Mouse (Mus musculus): ENCODE measurements around the gene Sertad4. TPM values are rescaled to one million over a fixed set of nuclear protein-coding genes. Genes with fewer than 3 reads are reported as not detected.

The Sertad4 gene
- polyA plus RNA-seq, 1 experiment from 2014 or later, result 20.7 TPM

- no peak overlapping the region for H3K4me3 ChIP-seq (ENCODE audit: low read depth, low read length)
- H3K27me3 ChIP-seq (replicated peaks; ENCODE audit: control insufficient read depth, insufficient read depth, low read length), result 0 out of 2 replicates have a peak, but pooled peaks cover 2% of the 10 kb centered on the region
- H3K36me3 ChIP-seq (ENCODE audit: control insufficient read depth, insufficient read depth, low read length), result no peaks in the 10 kb centered on the region
- ATAC-seq (replicated peaks; ENCODE audit: low FRiP score, low TSS enrichment, low read depth) (no peak), DNase-seq (ENCODE audit: low spot score) (no peak)
- H3K4me2 ChIP-seq (ENCODE audit: low read length), result no peak overlapping the region
- H3K27ac ChIP-seq (ENCODE audit: low read depth), result peak overlapping the region; percentile 34; the same call in 1 of the 2 replicates
- no peaks in the 10 kb centered on the region for H3K9me3 ChIP-seq (ENCODE audit: control insufficient read depth, low read length)
- no peak overlapping the region for H3K9ac ChIP-seq (ENCODE audit: low read length)
- peaks cover 39% of the 10 kb centered on the region for H3K4me1 ChIP-seq (replicated peaks; ENCODE audit: control insufficient read depth, insufficient read depth, low read length)
- WGBS, result 22% methylated on average over 6 of the region's 6 CpGs
Measured at GRCm38 (mm10) chr1:192830444-192830843, 25.1 kb downstream of the Sertad4 start.

GRCm38 (mm10) chr1:192828928-192829327 lies 26.6 kb downstream of the Sertad4 start:
- ATAC-seq (replicated peaks; ENCODE audit: low FRiP score, low TSS enrichment, low read depth), result no peak
- 75% methylated on average over 7 of the region's 7 CpGs for WGBS
- no peak overlapping the region for H3K27ac ChIP-seq (ENCODE audit: low read depth)
- no peak for DNase-seq (ENCODE audit: low spot score)
- H3K4me2 ChIP-seq (ENCODE audit: low read length), result no peak overlapping the region
- H3K9me3 ChIP-seq (ENCODE audit: control insufficient read depth, low read length), result peaks cover 3% of the 10 kb centered on the region; the same call in 1 of the 2 replicates
- H3K4me1 ChIP-seq (replicated peaks; ENCODE audit: control insufficient read depth, insufficient read depth, low read length), result peaks cover 27% of the 10 kb centered on the region
- no peaks in the 10 kb centered on the region for H3K36me3 ChIP-seq (ENCODE audit: control insufficient read depth, insufficient read depth, low read length)
- H3K9ac ChIP-seq (ENCODE audit: low read length), result no peak overlapping the region
- no peak overlapping the region for H3K4me3 ChIP-seq (ENCODE audit: low read depth, low read length)
- no peaks in the 10 kb centered on the region for H3K27me3 ChIP-seq (replicated peaks; ENCODE audit: control insufficient read depth, insufficient read depth, low read length)

DNA sequence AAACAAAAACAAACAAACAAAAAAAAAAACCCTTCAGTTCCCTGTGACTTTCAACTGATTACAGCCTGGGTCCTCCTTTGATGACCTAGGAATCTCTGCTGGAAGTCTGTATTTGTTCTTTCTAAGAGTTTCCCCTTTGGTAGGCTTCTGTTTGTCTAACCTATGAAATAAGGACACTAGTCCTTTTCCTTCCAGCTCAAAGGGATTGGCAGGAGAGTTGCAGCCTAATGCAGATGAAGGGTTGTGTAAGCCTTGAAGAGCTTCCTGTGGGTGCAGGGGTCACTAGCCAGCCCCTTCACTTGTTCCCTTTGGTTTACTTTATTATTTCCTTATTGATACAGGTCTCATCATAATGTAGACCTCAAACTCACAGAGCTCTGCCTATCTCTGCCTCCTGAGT lies 27.6 kb downstream of the Sertad4 start:
- Histone ChIP-seq H3K4me2 (ENCODE audit: low read length) (no peak overlapping the region), H3K27me3 (replicated peaks; ENCODE audit: control insufficient read depth, insufficient read depth, low read length) (no peaks in the 10 kb centered on the region), H3K9me3 (ENCODE audit: control insufficient read depth, low read length) (peaks cover 3% of the 10 kb centered on the region; the same call in 1 of the 2 replicates), H3K36me3 (ENCODE audit: control insufficient read depth, insufficient read depth, low read length) (no peaks in the 10 kb centered on the region), H3K4me3 (ENCODE audit: low read depth, low read length) (no peak overlapping the region), H3K4me1 (replicated peaks; ENCODE audit: control insufficient read depth, insufficient read depth, low read length) (peaks cover 29% of the 10 kb centered on the region), H3K27ac (ENCODE audit: low read depth) (no peak overlapping the region), H3K9ac (ENCODE audit: low read length) (no peak overlapping the region)
- DNase-seq (ENCODE audit: low spot score) (no peak), ATAC-seq (replicated peaks; ENCODE audit: low FRiP score, low TSS enrichment, low read depth) (no peak)

DNA sequence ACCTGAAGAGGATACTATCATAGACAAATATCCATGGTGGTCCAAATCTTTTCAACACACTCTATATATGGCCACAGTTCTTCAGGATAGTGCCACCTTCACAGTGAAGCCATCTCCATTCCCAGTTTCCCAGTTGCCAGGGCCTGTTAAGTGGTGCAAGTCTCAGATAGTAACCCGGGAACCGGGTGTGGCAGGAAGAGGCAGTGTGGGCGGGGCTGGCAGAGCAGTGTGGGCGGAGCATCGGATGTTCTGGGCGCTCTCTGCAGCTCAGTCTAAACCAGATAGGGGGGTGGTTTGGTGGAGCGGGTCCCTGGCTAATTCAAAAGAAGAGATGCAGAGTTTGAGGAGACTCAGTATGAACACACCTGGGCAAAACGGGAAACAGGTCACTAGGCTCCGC lies 29.8 kb downstream of the Sertad4 start:
- peaks cover 28% of the 10 kb centered on the region for H3K4me1 ChIP-seq (replicated peaks; ENCODE audit: control insufficient read depth, insufficient read depth, low read length)
- no peak for DNase-seq (ENCODE audit: low spot score)
- H3K4me2 ChIP-seq (ENCODE audit: low read length), result no peak overlapping the region
- no peaks in the 10 kb centered on the region for H3K27me3 ChIP-seq (replicated peaks; ENCODE audit: control insufficient read depth, insufficient read depth, low read length)
- peaks cover 3% of the 10 kb centered on the region; the same call in 1 of the 2 replicates for H3K9me3 ChIP-seq (ENCODE audit: control insufficient read depth, low read length)
- no peak overlapping the region for H3K4me3 ChIP-seq (ENCODE audit: low read depth, low read length)
- H3K27ac ChIP-seq (ENCODE audit: low read depth), result no peak overlapping the region
- 22% methylated on average over 9 of the region's 9 CpGs for WGBS
- no peak overlapping the region for H3K9ac ChIP-seq (ENCODE audit: low read length)
- ATAC-seq (replicated peaks; ENCODE audit: low FRiP score, low TSS enrichment, low read depth), result no peak
- no peaks in the 10 kb centered on the region for H3K36me3 ChIP-seq (ENCODE audit: control insufficient read depth, insufficient read depth, low read length)

- Histone ChIP-seq H3K4me1 (replicated peaks; ENCODE audit: control insufficient read depth, insufficient read depth, low read length) (peaks cover 20% of the 10 kb centered on the region), H3K9me3 (ENCODE audit: control insufficient read depth, low read length) (peaks cover 3% of the 10 kb centered on the region; the same call in 1 of the 2 replicates), H3K9ac (ENCODE audit: low read length) (0 out of 2 replicates have a peak overlapping the region, but pooled peaks have one; percentile 13), H3K27ac (ENCODE audit: low read depth) (peak overlapping the region; percentile 80), H3K4me2 (ENCODE audit: low read length) (0 out of 2 replicates have a peak overlapping the region, but pooled peaks have one; percentile 11), H3K36me3 (ENCODE audit: control insufficient read depth, insufficient read depth, low read length) (no peaks in the 10 kb centered on the region), H3K4me3 (ENCODE audit: low read depth, low read length) (no peak overlapping the region), H3K27me3 (replicated peaks; ENCODE audit: control insufficient read depth, insufficient read depth, low read length) (no peaks in the 10 kb centered on the region)
- 11% methylated on average over 13 of the region's 13 CpGs for WGBS
- peak; percentile 71 for ATAC-seq (replicated peaks; ENCODE audit: low FRiP score, low TSS enrichment, low read depth)
- peak; percentile 64 for DNase-seq (ENCODE audit: low spot score)
Measured at GRCm38 (mm10) chr1:192822652-192823525, 32.7 kb downstream of the Sertad4 start.

DNA sequence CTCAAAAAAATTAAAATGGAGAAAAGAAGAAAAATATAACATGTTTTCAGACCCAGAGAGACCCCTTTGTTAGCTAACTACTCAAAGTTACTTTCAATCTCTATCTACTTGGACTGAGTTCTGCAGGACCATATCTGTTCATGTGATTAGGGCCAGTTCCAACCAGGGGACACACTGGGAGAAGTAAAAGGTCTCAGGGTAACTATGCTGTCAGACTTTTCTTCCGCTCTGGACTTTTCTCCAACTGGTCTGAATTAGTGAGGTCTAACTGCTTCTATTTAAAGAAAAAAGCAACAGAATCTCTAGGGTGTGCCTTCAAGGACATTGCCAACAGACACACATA lies 33.3 kb downstream of the Sertad4 start:
- Histone ChIP-seq H3K36me3 (ENCODE audit: control insufficient read depth, insufficient read depth, low read length) (no peaks in the 10 kb centered on the region), H3K4me2 (ENCODE audit: low read length) (0 out of 2 replicates have a peak overlapping the region, but pooled peaks have one; percentile 11), H3K9ac (ENCODE audit: low read length) (no peak overlapping the region), H3K27me3 (replicated peaks; ENCODE audit: control insufficient read depth, insufficient read depth, low read length) (no peaks in the 10 kb centered on the region), H3K4me1 (replicated peaks; ENCODE audit: control insufficient read depth, insufficient read depth, low read length) (peaks cover 20% of the 10 kb centered on the region), H3K4me3 (ENCODE audit: low read depth, low read length) (no peak overlapping the region), H3K9me3 (ENCODE audit: control insufficient read depth, low read length) (peaks cover 3% of the 10 kb centered on the region; the same call in 1 of the 2 replicates), H3K27ac (ENCODE audit: low read depth) (peak overlapping the region; percentile 80)
- ATAC-seq (replicated peaks; ENCODE audit: low FRiP score, low TSS enrichment, low read depth) (no peak), DNase-seq (ENCODE audit: low spot score) (no peak)
- WGBS, result 76% methylated on average over 1 of the region's 1 CpGs

DNA sequence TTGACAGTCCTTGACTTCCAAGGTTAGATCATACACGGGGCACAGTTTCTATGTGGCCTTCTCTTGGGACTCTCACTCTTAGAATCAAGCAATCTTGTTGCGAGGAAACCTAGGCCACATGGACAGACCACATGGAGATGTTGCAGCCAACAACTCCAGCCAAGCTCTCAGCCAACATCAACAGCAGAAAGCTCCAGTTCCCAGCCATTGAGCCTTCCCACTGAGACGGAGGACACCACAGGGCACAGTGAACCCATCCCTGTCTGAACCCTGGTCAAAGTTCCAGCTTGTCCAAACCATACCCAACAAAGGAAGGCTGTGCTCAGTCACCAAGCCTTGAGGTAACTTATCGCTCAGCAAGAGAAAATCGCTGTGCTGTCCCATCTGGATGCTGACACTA lies 37.2 kb downstream of the Sertad4 start:
- Histone ChIP-seq H3K4me1 (replicated peaks; ENCODE audit: control insufficient read depth, insufficient read depth, low read length) (peaks cover 13% of the 10 kb centered on the region), H3K9me3 (ENCODE audit: control insufficient read depth, low read length) (no peaks in the 10 kb centered on the region), H3K4me2 (ENCODE audit: low read length) (no peak overlapping the region), H3K27ac (ENCODE audit: low read depth) (no peak overlapping the region), H3K9ac (ENCODE audit: low read length) (no peak overlapping the region), H3K36me3 (ENCODE audit: control insufficient read depth, insufficient read depth, low read length) (no peaks in the 10 kb centered on the region), H3K27me3 (replicated peaks; ENCODE audit: control insufficient read depth, insufficient read depth, low read length) (no peaks in the 10 kb centered on the region), H3K4me3 (ENCODE audit: low read depth, low read length) (no peak overlapping the region)
- no peak for DNase-seq (ENCODE audit: low spot score)
- no peak for ATAC-seq (replicated peaks; ENCODE audit: low FRiP score, low TSS enrichment, low read depth)
- 97% methylated on average over 5 of the region's 5 CpGs for WGBS

DNA sequence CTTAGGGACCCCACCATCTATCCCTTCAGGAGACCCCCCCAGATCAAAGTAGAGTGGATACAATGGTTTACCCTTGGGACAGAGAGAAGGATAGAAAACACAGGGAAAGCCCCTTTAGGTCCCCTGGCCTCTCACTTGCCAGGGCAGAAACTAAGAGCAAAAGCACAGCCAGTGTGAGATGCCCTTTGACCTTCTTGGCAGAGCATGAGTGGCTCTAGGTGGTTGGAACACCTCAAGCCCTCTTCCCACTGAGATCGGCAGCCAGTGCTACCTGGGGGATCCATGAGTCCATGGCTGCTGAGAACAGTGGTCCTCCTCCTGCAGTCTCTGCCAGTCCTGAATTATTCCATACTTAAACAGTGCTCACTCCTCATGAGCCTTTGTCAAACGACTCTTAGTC lies 39.8 kb downstream of the Sertad4 start:
- no peak for ATAC-seq (replicated peaks; ENCODE audit: low FRiP score, low TSS enrichment, low read depth)
- 47% methylated on average over 2 of the region's 2 CpGs for WGBS
- no peaks in the 10 kb centered on the region for H3K27me3 ChIP-seq (replicated peaks; ENCODE audit: control insufficient read depth, insufficient read depth, low read length)

More for the DNA sequence above, 39.8 kb downstream of the Sertad4 start:
- no peak overlapping the region for H3K27ac ChIP-seq (ENCODE audit: low read depth)
- DNase-seq (ENCODE audit: low spot score), result no peak
- H3K9me3 ChIP-seq (ENCODE audit: control insufficient read depth, low read length), result no peaks in the 10 kb centered on the region
- H3K4me1 ChIP-seq (replicated peaks; ENCODE audit: control insufficient read depth, insufficient read depth, low read length), result peaks cover 4% of the 10 kb centered on the region; the same call in 1 of the 2 replicates
- no peak overlapping the region for H3K4me3 ChIP-seq (ENCODE audit: low read depth, low read length)
- no peak overlapping the region for H3K9ac ChIP-seq (ENCODE audit: low read length)
- H3K36me3 ChIP-seq (ENCODE audit: control insufficient read depth, insufficient read depth, low read length), result no peaks in the 10 kb centered on the region
- H3K4me2 ChIP-seq (ENCODE audit: low read length), result no peak overlapping the region
